Mouse (Mus musculus) liver, postnatal 0 days (tissue): ENCODE measurements around the gene Ppp2r2c. TPM values are rescaled to one million over a fixed set of nuclear protein-coding genes. Genes with fewer than 3 reads are reported as not detected.

Source experiments
- ATAC-seq: fragments of 200-750 bp; cut with Nextera tagmentation; 2 replicates; pipeline ENCODE4 v1.8.0; 2017; ENCODE audit warnings: mild to moderate bottlenecking, moderate library complexity
- DNase-seq: peaks from one replicate; pipeline ENCODE4 v3.0.0-alpha.2; 2016
- H3K27ac ChIP-seq: fragments of 300-500 bp; sonication (generic); 2 replicates; pipeline ENCODE4 v1.5.1; 2014; ENCODE audit warnings: antibody characterized with exemption, moderate library complexity, mild to moderate bottlenecking, low read depth
- H3K27me3 ChIP-seq: fragments of 300-500 bp; sonication (generic); 2 replicates; pipeline ENCODE4 v1.6.1; 2014; ENCODE audit warnings: low read length, control low read depth, mixed read lengths; ENCODE audit not compliant: insufficient read depth
- H3K36me3 ChIP-seq: fragments of 300-500 bp; sonication (generic); replicated peaks from 2 replicates; pipeline ENCODE4 v1.6.1; 2014; ENCODE audit warnings: mild to moderate bottlenecking, control low read depth, low read length, moderate library complexity, mixed read lengths; ENCODE audit not compliant: insufficient read depth
- H3K4me1 ChIP-seq: fragments of 300-500 bp; sonication (generic); 2 replicates; pipeline ENCODE4 v1.6.1; 2014; ENCODE audit warnings: antibody characterized with exemption, mild to moderate bottlenecking, control low read depth; ENCODE audit not compliant: insufficient read depth
- H3K4me2 ChIP-seq: fragments of 300-500 bp; sonication (generic); 2 replicates; pipeline ENCODE4 v1.6.1; 2014; ENCODE audit warnings: low read depth, mild to moderate bottlenecking, low read length, moderate library complexity, mixed read lengths
- H3K4me3 ChIP-seq: fragments of 300-500 bp; sonication (generic); 2 replicates; pipeline ENCODE4 v1.5.1; 2014; ENCODE audit warnings: low read depth, low read length
- H3K9ac ChIP-seq: fragments of 300-500 bp; sonication (generic); replicated peaks from 2 replicates; pipeline ENCODE4 v1.6.1; 2014; ENCODE audit warnings: mild to moderate bottlenecking, moderate library complexity
- H3K9me3 ChIP-seq: fragments of 300-500 bp; sonication (generic); 2 replicates; pipeline ENCODE4 v1.6.1; 2016; ENCODE audit warnings: mild to moderate bottlenecking, control low read depth, low read length, mixed read lengths
- CTCF ChIP-seq: sonication (generic); IDR thresholded peaks from 2 replicates; pipeline ENCODE4 v1.5.1; 2016; ENCODE audit warnings: antibody characterized with exemption, low read depth
- EP300 ChIP-seq: IDR thresholded peaks from 2 replicates; pipeline ENCODE4 v1.6.1; 2016; ENCODE audit warnings: antibody characterized with exemption, low read depth, mild to moderate bottlenecking
- WGBS: fragments of 180-500 bp; shearing (Covaris S2); extraction: QIAGEN DNeasy Blood & Tissue Kit; methylation state at CpG from one replicate; pipeline ENCODE4 v1.1.7; 2014; ENCODE audit not compliant: insufficient replicate concordance; 5-methylcytosine and 5-hydroxymethylcytosine counted together
- polyA plus RNA-seq: library from polyadenylated mRNA; unstranded; fragments of >200 nt; fragmentation: Nextera tagmentation; extraction: Ambion mirVana; gene quantifications from 2 replicates; pipeline ENCODE4 v1.2.1, GENCODE M21; 2015

Gene Ppp2r2c
- polyA plus RNA-seq, 1 experiment from 2014 or later: not detected

- H3K4me2 ChIP-seq: no peak overlapping the region
- DNase-seq: no peak
- 89% methylated on average over 15 of the region's 15 CpGs for WGBS
- no peaks in the 10 kb centered on the region for H3K36me3 ChIP-seq
- H3K4me3 ChIP-seq: no peak overlapping the region
- ATAC-seq: no peak
- H3K27me3 ChIP-seq: no peaks in the 10 kb centered on the region
- H3K4me1 ChIP-seq: no peaks in the 10 kb centered on the region
- H3K27ac ChIP-seq: no peak overlapping the region
- TF ChIP-seq EP300: no peak
- no peak for TF ChIP-seq CTCF
- no peaks in the 10 kb centered on the region for H3K9me3 ChIP-seq
- H3K9ac ChIP-seq: no peak overlapping the region
Measured at GRCm38 (mm10) chr5:36952311-36952710, 84.0 kb downstream of the Ppp2r2c start.

- no peak overlapping the region for H3K4me3 ChIP-seq
- TF ChIP-seq CTCF: peak; percentile 68
- no peak for TF ChIP-seq EP300
- H3K36me3 ChIP-seq: no peaks in the 10 kb centered on the region
- no peak overlapping the region for H3K4me2 ChIP-seq
- H3K9me3 ChIP-seq: no peaks in the 10 kb centered on the region
- H3K27ac ChIP-seq: no peak overlapping the region
- no peaks in the 10 kb centered on the region for H3K4me1 ChIP-seq
- H3K9ac ChIP-seq: no peak overlapping the region
- ATAC-seq (no peak), DNase-seq (peak; percentile 40)
- H3K27me3 ChIP-seq: no peaks in the 10 kb centered on the region
- WGBS: 12% methylated on average over 4 of the region's 4 CpGs
Measured at GRCm38 (mm10) chr5:36955366-36955765, 87.1 kb downstream of the Ppp2r2c start.

- WGBS: 25% methylated on average over 5 of the region's 5 CpGs
- Histone ChIP-seq H3K27ac (no peak overlapping the region), H3K9me3 (no peaks in the 10 kb centered on the region), H3K4me1 (no peaks in the 10 kb centered on the region), H3K4me2 (no peak overlapping the region), H3K27me3 (no peaks in the 10 kb centered on the region), H3K9ac (no peak overlapping the region), H3K4me3 (no peak overlapping the region), H3K36me3 (no peaks in the 10 kb centered on the region)
- DNase-seq (peak; percentile 74), ATAC-seq (no peak)
- TF ChIP-seq EP300 (no peak), CTCF (peak; percentile 81)
Measured at GRCm38 (mm10) chr5:36958837-36959236, 90.5 kb downstream of the Ppp2r2c start.

- H3K4me3 ChIP-seq: no peak overlapping the region
- no peak overlapping the region for H3K27ac ChIP-seq
- DNase-seq (no peak), ATAC-seq (no peak)
- H3K36me3 ChIP-seq: no peaks in the 10 kb centered on the region; the same call in 1 of the 2 replicates
- WGBS: 47% methylated on average over 5 of the region's 5 CpGs
- H3K9ac ChIP-seq: no peak overlapping the region
- H3K27me3 ChIP-seq: no peaks in the 10 kb centered on the region
- no peaks in the 10 kb centered on the region for H3K9me3 ChIP-seq
- H3K4me1 ChIP-seq: no peaks in the 10 kb centered on the region
- TF ChIP-seq EP300: no peak
- no peak for TF ChIP-seq CTCF
- no peak overlapping the region for H3K4me2 ChIP-seq
Measured at GRCm38 (mm10) chr5:36960501-36960900, 92.2 kb downstream of the Ppp2r2c start.

GRCm38 (mm10) chr5:36971587-36971986 lies 103.3 kb downstream of the Ppp2r2c start:
- Histone ChIP-seq H3K4me3 (no peak overlapping the region), H3K9me3 (no peaks in the 10 kb centered on the region), H3K4me1 (no peaks in the 10 kb centered on the region), H3K27me3 (no peaks in the 10 kb centered on the region), H3K27ac (no peak overlapping the region), H3K36me3 (peaks cover 20% of the 10 kb centered on the region), H3K4me2 (no peak overlapping the region), H3K9ac (no peak overlapping the region)
- ATAC-seq (no peak), DNase-seq (no peak)
- 79% methylated on average over 8 of the region's 8 CpGs for WGBS
- TF ChIP-seq CTCF (no peak), EP300 (no peak)

- Histone ChIP-seq H3K4me1 (no peaks in the 10 kb centered on the region), H3K9ac (no peak overlapping the region), H3K27me3 (no peaks in the 10 kb centered on the region), H3K36me3 (peaks cover 6% of the 10 kb centered on the region), H3K9me3 (no peaks in the 10 kb centered on the region), H3K4me2 (no peak overlapping the region), H3K27ac (no peak overlapping the region), H3K4me3 (no peak overlapping the region)
- ATAC-seq (no peak), DNase-seq (no peak)
- WGBS: 80% methylated on average over 13 of the region's 13 CpGs
- no peak for TF ChIP-seq EP300
- no peak for TF ChIP-seq CTCF
Measured at GRCm38 (mm10) chr5:36975336-36975735, 107.0 kb downstream of the Ppp2r2c start.

- TF ChIP-seq EP300 (no peak), CTCF (no peak)
- H3K27ac ChIP-seq: no peak overlapping the region
- H3K9me3 ChIP-seq: no peaks in the 10 kb centered on the region
- ATAC-seq (no peak), DNase-seq (no peak)
- 71% methylated on average over 9 of the region's 9 CpGs for WGBS
- H3K36me3 ChIP-seq: peaks cover 3% of the 10 kb centered on the region
- no peak overlapping the region for H3K9ac ChIP-seq
- H3K4me3 ChIP-seq: no peak overlapping the region
- H3K4me1 ChIP-seq: no peaks in the 10 kb centered on the region
- H3K27me3 ChIP-seq: no peaks in the 10 kb centered on the region
- no peak overlapping the region for H3K4me2 ChIP-seq
Measured at GRCm38 (mm10) chr5:36977809-36978208, 109.5 kb downstream of the Ppp2r2c start.
